Mouse (Mus musculus) inflammation-experienced regulatory T-cells, adult 6 months (primary cell): ENCODE data around the gene Ubn1. TPM values are rescaled to one million over a fixed set of nuclear protein-coding genes. Genes with fewer than 3 reads are reported as not detected.

Experiments used
- ATAC-seq: one replicate; pipeline ENCODE4 v1.8.0; 2017
- polyA plus RNA-seq, 3 experiments: library from polyadenylated mRNA; unstranded; fragments of 100-300 nt; shearing (Covaris generic); gene quantifications; one replicate each; pipeline ENCODE4 v1.2.1; 2017

The Ubn1 gene
- polyA plus RNA-seq = 10 to 100 TPM; 29.5 to 42.1 (median 34.1) TPM

- ATAC-seq = peak; percentile 92
These were observed at the start of gene Ubn1, which contains the start of gene Glyr1 for GRCm38 (mm10) chr16:5049774-5050234. TSS of gene Ubn1 (plus strand) at chr16:5050057. TSS of gene Glyr1 (minus strand) at chr16:5049863.

DNA sequence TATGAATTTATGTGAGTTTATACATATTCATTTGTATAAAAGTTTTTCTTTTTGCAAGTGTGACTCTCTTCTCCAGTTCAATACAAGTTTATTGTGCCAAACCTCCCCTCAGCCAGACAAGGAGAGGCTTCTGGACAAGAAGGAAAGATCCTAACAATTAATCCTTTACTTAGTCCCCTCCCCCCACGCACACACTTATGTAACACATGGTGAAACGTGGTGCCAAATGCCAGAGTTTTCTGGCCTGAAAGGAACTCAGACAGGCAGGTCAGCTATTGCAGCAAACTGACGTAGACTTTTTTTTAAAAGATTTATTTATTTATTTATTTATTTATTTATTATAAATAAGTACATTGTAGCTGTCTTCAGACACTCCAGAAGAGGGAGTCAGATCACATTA is 49.2 kb upstream of the Ubn1 start:
- no peak for ATAC-seq

- ATAC-seq = no peak
These were observed 42.8 kb upstream of the Ubn1 start, which contains the start of gene Smim22 for GRCm38 (mm10) chr16:5007067-5007466. TSS of gene Smim22 (plus strand) at chr16:5007288.

DNA sequence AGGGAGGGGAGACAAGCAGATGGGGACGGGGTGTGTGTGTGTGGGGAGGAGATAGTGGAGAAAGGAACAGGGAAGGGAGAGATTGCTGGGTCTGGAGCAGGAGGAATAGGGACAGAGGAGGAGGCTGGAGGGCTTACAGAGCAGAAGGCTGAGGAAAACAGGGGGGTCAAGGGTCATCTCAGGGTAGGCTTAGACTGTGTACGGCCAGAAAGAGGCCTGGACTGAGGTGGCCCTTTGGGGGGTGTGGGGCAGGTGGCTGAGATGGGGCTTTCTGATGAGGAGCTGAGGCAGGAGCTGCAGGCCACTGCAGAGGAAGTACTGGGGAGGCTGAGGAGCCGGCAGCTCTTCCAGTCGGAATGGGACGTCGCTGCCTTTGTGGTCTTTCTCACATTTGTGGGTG is 42.4 kb upstream of the Ubn1 start:
- ATAC-seq = no peak

- no peak for ATAC-seq
These were observed 41.8 kb upstream of the Ubn1 start for GRCm38 (mm10) chr16:5008076-5008475.

- no peak for ATAC-seq
These were observed 39.4 kb upstream of the Ubn1 start for GRCm38 (mm10) chr16:5010371-5010935.

DNA sequence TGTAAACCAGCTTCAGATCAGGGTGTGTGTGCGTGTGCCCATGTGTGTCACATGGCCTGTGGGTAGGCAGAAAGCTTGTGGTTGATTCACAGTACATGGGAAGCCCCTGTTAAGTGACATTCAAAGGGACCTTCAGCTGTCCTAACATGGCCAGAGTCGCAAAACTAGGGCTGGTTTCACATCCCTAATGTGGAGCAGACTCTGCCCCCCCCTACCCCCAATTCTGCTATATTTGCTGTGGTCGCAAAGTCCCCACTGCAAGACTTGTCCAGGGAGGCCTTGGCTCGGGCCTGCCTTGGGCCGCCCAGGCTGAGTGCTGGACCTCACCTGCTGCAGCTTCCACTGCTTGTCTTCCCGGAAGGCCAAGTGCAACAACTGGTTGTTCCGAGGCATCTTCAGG is 38.6 kb upstream of the Ubn1 start:
- ATAC-seq = no peak

GRCm38 (mm10) chr16:5012036-5013005 is 37.5 kb upstream of the Ubn1 start:
- ATAC-seq = no peak

GRCm38 (mm10) chr16:5013054-5013838 is 36.6 kb upstream of the Ubn1 start, which contains the start of gene Rogdi:
TSS of gene Rogdi (minus strand) at chr16:5013553.
- ATAC-seq = peak; percentile 99

DNA sequence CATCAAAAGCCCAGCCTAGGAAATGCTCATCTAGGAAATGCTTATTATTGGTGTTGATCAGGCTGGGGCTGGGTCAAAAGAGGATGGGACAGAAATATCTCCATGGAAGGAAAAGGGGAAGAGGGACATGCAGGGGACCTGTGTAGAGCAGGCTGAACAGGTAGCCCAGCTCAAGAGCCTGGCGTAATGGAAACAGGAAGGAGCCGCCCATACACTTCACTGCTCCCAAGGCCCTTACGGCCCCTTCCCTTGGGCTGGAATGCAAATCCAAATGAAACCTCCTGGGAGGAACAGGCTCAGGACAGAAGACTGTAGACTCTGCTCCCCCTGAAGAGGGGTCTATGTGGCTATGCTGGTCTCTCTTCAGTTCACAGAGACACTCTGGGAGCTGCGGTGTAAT is 35.3 kb upstream of the Ubn1 start:
- no peak for ATAC-seq

DNA sequence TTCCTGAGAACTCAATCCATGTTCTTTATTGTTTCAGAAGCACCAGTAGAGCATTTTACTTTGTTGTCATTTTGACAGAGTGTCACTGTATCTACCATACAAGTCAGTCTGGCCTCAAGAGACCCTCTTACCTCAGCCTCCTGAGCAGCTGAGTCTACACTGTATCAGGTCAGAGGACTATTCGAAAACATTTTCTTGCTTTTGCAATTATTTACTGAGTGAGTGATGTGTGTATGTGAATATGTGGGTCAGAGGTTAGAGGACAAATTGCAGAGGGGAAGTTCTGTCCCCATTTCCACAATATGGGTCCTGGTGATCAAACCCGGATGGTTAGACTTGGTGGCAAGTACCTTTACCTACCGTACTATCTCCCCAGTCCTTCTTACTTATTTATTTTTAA is 25.8 kb upstream of the Ubn1 start:
- ATAC-seq = no peak

DNA sequence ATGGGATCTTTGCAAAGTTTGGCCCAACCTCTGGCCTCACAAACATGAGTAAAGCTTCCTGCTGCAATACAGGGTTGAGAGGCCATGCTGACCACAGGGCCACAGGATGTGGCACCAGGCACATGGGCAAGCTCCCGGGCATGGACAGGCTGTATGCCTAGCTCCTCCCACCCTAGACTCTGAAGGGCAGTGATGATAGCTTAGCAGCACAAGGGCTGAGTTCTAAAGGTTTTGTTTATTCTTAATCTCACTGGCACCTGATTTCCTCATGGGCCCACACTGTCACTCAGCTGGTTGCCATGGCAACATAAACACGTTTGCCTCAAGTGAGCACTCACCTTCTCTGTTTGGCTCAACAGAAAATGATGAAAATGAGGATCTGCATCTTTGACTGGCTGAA is 20.0 kb upstream of the Ubn1 start:
- ATAC-seq = peak; percentile 41

GRCm38 (mm10) chr16:5035591-5035990 is 14.3 kb upstream of the Ubn1 start:
- ATAC-seq = no peak

GRCm38 (mm10) chr16:5036649-5037234 is 13.1 kb upstream of the Ubn1 start:
- ATAC-seq = no peak

GRCm38 (mm10) chr16:5045322-5045721 is 4.5 kb upstream of the Ubn1 start:
- ATAC-seq = no peak

DNA sequence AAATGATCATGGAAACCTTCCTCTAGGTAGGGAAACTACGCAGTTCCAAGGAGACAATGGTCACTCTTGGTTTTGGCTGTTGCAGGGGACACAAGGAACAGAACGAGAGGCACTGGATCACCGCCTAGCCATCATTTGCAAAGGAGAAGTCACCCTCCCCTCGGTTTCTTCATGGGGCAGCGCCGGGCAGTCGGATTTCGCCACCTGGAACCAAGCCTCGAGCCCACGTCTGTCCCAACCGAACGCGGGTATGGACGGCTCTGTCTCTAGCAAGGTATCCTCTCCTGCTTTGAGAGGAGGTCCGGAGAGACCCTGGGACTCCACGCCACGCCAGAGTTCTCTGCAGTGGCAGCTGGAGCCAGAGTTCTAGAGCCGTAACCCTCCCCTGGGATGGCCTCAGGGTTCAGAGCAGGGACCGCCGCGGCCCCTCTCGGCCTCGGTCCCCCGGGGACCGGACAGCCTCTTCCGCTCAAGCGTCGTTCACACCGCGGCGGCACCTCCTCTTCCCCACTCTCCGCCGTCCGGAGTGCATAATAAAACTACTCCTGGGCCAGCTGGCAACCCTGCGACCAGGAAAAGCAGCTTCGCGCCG is 579 bp upstream of the Ubn1 start:
- peak; percentile 12 for ATAC-seq

- ATAC-seq = peak; percentile 46
These were observed 624 bp downstream of the Ubn1 start for GRCm38 (mm10) chr16:5050251-5051110.

DNA sequence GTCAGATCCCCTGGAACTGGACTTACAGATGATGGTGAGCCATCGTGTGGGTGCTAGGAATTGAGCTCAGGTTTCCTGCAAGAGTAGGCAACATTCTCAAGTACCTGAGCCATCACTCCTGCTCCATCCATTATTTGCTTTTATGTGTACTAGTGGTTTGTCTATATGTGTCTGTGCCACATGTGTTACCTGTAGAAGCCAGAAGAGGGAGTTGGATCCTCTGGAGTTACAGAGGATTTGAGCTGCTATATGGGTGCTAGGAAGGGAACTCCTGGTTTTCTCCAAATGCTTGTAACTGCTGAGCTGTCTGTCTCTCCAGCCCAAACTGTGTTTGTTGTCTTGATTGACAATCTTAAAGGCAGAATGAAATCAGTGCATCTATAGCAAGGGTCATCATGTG is 8.3 kb downstream of the Ubn1 start:
- ATAC-seq = no peak

GRCm38 (mm10) chr16:5063472-5063871 is 13.6 kb downstream of the Ubn1 start:
- no peak for ATAC-seq

DNA sequence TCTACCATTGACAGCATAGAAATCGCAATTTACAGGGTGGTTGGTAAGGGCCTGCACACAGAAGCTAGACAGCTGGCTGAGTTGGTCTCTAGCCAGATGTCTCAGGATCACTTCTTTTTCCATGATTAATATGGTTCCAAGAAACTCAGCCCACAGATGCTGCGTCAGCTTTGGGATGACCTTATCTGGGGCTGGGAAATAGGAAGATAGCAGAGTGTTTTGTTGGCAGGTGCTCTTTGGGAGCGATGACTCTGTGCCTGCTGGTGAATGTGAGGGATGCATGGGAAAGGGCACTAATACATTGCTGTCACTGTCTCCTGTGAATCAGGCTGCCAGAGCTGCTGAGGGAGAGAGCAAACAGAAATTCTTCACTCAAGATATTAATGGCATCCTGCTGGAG is 20.5 kb downstream of the Ubn1 start:
- ATAC-seq = no peak

DNA sequence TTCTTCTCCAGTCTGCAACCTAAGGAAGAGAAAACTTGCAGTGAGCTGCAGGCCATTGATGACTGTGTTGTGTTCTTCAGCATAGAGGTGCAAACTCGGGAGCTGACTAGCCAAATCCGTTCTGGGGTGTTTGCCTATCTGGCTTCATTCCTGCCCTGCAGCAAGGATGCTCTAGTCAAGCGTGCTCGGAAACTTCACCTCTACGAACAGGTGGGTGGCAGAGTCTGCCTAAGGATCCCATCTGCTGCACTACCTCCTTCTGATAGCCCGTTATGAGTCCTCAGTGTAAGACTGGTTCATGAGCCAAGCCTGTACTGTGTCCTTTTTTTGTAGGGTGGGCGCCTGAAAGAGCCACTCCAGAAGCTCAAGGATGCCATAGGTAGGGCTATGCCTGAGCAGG is 22.1 kb downstream of the Ubn1 start:
- ATAC-seq = no peak
